Mouse (Mus musculus): ENCODE measurements around the gene Elp6.

GRCm38 (mm10) chr9:110258646-110259045, 46.3 kb upstream of the Elp6 start:
- TF ChIP-seq CHD2 (IDR thresholded peaks at IDR 0.05; ENCODE audit: low read depth, low read length) = no peak
- no peak for TF ChIP-seq ZC3H11A (IDR thresholded peaks at IDR 0.05; ENCODE audit: borderline replicate concordance, low read depth, low read length)
- TF ChIP-seq MAFK (IDR thresholded peaks at IDR 0.05; ENCODE audit: insufficient read depth, low read depth, low read length) = no peak
- TF ChIP-seq ZNF384 (IDR thresholded peaks at IDR 0.05; ENCODE audit: low read depth, low read length) = no peak
- no peak for TF ChIP-seq HCFC1 (IDR thresholded peaks at IDR 0.05; ENCODE audit: borderline replicate concordance, insufficient read depth, low read length)

Data from ES-E14 (cell line).